Mouse (Mus musculus): Measurements from ENCODE around the gene Gm49325. TPM values are rescaled to one million over a fixed set of nuclear protein-coding genes. Genes with fewer than 3 reads are reported as not detected.
"Not testable (repeated sequence)": the region's sequence is repeated elsewhere in the genome, so short reads cannot be mapped to it uniquely, and the experiment has no call there.

Gene Gm49325
- total RNA-seq, 1 experiment from 2014 or later: 5.5 TPM

DNA sequence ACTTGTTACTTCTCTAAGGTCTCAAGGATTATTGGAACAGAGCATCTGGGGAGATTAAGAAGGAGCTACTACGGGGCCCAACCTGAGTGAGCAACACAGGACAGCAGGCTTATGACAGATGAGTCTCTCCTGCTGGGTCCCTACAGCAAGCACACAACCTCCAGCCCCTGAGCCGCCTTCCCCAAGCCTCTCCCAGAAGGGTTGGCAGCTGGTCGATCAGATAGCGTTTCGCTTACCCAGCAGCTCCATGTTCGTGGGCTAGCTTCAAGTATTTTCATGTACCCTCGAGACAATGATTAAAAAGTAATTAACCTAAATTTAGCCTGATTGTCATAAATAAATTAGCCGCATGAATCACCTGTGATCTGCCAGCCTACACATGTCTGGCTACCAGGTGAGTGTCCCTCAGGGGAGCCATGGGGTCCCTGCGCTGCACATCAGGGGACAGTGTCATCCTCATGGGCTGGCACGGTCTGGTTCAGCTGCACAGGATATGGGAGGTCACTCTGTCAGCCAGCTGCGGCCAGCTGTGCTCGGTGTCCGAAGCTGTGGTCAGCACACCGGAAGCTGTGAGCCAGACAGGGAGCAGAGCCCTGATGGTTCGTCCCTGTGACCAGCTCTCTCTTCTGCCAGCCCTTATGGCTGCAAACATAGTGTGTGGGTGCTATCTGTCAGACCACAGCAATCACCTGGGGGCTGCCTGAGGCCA lies 52.4 kb downstream of the Gm49325 start:
- no peak for ATAC-seq (replicated peaks; ENCODE audit: insufficient number of reproducible peaks, low FRiP score, low TSS enrichment, poor library complexity, severe bottlenecking)

DNA sequence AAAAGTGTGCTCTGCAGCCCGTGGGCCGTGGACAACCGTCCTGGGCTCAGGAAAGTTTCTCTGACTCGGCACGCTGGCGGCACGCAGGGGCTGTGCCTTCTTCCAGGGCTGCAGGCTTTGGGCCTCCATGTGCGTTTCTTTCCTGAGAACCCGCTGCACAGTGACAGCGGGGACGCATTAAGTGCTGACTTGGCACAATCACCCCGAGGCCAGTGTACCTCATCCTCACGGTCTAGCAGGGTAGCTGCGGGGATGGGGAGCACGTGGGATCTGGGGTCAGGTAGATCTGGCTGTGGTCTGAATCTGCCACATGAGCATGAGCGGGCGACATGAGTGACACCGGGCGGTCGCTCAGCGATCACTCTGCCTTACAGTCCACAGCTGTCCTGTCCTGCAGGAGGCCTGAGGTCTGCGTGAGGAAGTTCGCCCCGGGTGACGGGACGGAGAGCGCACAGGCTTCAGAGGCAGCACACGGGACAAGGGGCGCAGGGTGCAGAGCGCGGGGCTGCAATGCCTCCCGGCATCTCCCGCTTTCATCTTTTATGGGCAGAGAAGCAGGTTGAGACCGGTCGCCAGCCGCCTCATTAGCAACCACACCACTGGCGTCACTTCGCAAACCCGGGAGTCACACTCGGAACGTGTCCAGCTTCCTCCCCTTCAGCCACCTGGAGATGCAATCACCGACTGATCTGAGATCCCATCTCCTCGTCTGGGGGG lies 58.1 kb downstream of the Gm49325 start:
- ATAC-seq (replicated peaks; ENCODE audit: insufficient number of reproducible peaks, low FRiP score, low TSS enrichment, poor library complexity, severe bottlenecking): 0 out of 2 replicates have a peak, but pooled peaks have one; percentile 16

DNA sequence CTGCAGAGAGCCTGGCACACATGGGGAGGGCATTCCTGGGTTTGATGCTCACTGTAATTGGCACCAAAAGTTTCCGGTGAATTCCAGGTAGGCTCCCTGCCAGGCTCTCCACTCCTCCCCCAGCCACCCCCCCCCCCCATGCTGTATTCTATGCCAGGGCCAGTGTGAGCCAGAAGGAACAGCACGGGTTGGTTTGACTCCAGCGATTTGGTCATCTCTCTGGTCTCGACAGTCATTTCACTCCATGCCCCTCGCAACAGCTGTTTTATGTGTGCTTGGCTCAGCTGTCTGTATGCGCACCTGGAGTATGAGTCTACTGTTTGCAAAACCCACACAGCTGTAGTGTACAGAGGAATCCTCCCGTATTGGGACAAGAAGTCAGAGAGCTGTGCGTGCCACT lies 60.3 kb downstream of the Gm49325 start:
- ATAC-seq (replicated peaks; ENCODE audit: insufficient number of reproducible peaks, low FRiP score, low TSS enrichment, poor library complexity, severe bottlenecking): no peak

DNA sequence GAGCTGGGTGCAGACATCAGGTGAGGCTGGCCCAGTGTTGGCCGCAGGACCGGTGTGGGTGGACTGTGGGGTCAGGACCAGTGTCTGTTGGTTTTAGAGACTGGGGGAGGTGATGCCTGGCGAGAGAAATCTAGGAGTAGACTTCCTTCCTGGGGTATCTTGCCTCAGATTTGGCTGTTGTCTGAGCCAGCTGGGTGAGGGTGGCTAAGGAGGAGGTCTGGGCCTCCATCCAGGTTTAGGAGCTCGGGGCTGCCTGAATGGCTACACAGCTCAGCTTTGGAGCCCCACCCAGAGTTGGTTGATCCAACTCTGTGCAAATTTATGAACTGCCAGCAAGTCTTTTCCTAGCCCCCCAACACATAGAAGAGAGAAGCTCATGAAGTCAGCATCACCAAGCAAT lies 61.4 kb downstream of the Gm49325 start:
- no peak for ATAC-seq (replicated peaks; ENCODE audit: insufficient number of reproducible peaks, low FRiP score, low TSS enrichment, poor library complexity, severe bottlenecking)

DNA sequence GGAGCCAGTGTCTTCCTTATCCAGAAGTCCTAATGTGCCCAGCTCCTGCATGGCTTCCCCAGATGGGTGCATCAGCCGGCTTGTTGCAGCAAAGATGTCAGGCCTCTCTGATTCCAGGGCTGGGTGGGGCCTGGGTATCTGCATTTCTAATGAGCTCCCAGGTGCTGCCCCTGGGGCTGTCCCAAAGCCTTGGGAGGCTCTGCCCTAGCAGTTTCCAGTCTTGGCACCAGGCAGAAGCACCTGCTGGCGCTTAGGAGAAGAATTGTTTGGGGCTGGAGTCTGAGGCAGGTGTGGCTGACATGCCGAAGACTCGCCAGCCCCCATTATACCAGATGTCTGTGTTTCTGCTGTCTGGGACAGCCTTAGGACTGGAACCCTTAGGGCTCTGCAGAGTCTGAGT lies 64.7 kb downstream of the Gm49325 start:
- no peak for ATAC-seq (replicated peaks; ENCODE audit: insufficient number of reproducible peaks, low FRiP score, low TSS enrichment, poor library complexity, severe bottlenecking)

DNA sequence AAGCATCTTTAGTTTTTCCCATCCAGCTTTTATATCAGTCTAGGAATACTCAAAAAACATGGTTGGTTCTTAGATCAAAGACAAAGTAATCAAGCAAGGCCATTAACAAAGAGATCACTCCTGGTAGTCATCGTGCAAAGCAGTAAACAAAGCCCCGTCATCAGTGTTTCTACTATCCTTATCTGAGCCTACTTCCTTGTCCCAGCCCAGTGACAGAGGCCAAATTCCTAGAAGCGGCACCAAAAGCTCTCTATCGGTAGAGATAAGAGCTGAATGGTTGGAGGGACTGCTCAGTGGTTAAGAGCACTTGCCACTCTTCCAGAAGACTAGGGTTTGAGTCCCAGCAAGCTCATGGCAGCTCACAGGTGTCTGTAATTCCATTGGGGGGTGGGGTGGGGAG lies 65.5 kb downstream of the Gm49325 start:
- no peak for ATAC-seq (replicated peaks; ENCODE audit: insufficient number of reproducible peaks, low FRiP score, low TSS enrichment, poor library complexity, severe bottlenecking)

DNA sequence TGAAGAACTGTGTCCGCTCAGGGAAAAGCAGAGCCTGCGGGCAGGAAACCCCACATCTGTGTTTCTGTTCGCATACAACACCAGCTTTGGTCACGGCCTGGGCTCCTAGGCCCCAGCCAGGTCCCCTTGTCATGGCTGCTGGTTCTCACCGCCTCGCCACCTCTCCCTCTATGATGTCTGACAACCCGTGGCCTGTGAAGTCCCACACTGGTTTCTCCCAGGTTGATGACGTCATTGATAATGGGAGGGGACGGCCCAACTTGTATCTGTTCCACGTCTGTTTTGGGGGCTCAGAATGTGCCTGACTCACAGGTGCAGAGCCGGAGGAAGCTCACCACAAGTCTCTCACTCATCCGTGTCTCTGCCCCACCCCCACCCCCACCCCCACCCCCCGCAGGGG lies 67.8 kb downstream of the Gm49325 start:
- no peak for ATAC-seq (replicated peaks; ENCODE audit: insufficient number of reproducible peaks, low FRiP score, low TSS enrichment, poor library complexity, severe bottlenecking)

DNA sequence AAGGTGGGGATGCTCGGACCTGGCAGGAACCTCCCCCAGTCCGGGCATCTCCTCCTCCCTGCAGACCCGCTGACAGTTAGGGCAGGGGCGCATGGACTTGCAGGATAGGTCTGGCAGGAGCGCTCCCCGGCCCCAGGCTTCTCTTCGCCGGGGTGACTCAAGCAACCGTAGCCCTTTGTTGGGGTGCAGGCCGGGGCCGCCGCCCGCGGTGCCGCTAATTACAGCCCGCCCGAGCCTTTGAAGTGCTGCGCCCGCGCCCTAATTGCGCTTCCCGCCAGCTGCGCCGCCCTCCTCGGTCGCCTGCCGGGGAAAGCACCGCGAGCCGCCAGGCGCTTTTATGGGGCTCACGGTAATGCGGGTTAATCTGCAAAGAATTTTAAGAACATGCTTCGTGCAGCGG lies 71.6 kb downstream of the Gm49325 start:
- no peak for ATAC-seq (replicated peaks; ENCODE audit: insufficient number of reproducible peaks, low FRiP score, low TSS enrichment, poor library complexity, severe bottlenecking)

DNA sequence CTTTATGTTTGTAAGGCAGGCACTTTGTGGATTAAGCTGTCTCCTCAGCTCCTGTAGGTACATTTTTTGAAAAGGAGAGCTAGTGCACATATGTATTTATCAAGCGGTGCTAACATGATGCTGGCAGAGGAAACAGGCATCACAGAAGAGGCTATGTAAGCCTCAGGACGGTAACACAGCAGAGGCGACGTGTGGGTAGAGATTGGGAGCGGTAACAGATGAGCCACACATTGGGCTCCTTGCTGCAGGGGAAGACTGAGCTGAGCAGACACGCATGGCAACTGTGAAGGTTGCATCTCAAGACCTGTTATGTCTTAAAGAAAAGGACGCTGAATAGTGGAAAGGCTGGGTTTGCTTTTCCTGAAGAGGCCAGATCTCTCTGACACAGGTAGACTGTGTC lies 77.0 kb downstream of the Gm49325 start:
- no peak for ATAC-seq (replicated peaks; ENCODE audit: insufficient number of reproducible peaks, low FRiP score, low TSS enrichment, poor library complexity, severe bottlenecking)

DNA sequence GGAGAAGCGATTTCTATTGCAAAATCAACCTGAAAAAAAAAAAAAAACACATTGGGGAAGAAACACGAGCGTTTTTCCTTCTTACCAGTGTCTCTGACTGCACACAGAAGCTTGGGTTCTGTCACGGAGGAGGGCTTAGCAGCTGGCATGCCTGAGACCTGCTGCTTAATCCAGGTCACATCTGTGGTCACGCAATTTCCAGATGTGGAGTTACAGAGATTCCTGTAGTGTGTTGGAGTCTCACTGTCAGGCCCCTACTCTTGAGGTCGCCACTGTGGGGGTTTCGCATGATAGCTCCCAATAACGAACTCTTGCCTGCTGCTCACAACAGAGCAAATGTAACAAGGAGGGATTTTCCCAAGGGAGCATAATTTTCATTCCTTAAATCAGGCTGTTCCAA lies 78.2 kb downstream of the Gm49325 start:
- ATAC-seq (replicated peaks; ENCODE audit: insufficient number of reproducible peaks, low FRiP score, low TSS enrichment, poor library complexity, severe bottlenecking): no peak

DNA sequence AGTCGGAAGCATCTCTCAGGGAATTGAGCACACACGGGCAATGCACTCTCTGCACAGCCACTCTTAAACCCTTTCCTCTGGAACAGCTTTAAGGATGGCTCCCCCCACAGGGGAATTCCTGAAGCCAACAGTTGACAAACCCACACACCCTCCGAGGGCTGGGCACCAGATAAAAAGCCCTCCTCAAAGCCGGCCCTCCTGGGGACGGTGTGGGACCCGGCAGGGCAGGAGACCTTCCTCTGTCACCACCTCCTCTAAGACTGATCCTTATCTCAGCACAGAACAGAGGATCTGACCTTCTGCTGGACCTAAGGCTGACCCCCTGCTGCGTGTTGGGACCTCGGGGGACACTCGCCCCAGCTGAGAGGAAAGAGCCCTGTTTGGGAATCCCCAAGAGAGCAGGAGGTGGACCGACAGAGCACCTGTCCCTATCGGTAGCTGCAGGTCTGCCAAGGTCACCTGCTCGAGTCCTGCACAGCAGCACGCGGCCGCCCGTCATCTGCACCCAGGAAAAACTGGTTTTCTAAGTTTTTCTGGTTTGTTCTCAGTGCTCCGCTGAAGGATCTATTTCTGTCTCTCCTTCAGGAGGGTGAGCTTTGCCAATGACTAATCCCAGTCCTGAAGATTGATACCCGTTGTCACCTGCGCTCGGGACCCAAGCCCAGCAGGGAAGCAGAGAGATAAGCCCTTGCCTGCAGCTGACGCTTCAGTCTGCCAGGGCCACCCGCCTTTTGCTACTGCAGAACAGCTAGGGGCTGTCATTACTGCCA lies 80.1 kb downstream of the Gm49325 start, which contains the start of gene Tspear:
Gene Tspear, plus strand, starts transcription at position 675 of the 770 bp plus-strand sequence.
- no peak for ATAC-seq (replicated peaks; ENCODE audit: insufficient number of reproducible peaks, low FRiP score, low TSS enrichment, poor library complexity, severe bottlenecking)

DNA sequence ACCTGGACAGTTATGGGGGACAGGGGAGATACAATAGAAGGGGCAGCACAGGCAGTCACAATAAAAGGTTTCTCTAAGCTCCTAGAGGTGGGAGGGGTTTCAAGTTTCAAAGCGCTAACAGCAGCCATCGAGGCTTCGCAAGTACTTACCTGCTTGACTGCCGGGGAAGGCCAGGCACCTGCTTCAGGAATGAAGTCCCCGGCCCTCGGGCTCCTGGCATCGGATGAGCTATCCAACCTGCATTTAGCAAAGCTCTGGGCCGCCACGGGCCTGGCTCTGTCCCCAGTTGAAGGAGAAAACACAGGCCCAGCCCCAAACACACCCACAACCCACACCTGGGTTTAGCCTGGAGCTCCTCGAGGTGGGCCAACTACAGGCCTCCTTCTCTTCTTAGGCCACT lies 81.0 kb downstream of the Gm49325 start:
- no peak for ATAC-seq (replicated peaks; ENCODE audit: insufficient number of reproducible peaks, low FRiP score, low TSS enrichment, poor library complexity, severe bottlenecking)

DNA sequence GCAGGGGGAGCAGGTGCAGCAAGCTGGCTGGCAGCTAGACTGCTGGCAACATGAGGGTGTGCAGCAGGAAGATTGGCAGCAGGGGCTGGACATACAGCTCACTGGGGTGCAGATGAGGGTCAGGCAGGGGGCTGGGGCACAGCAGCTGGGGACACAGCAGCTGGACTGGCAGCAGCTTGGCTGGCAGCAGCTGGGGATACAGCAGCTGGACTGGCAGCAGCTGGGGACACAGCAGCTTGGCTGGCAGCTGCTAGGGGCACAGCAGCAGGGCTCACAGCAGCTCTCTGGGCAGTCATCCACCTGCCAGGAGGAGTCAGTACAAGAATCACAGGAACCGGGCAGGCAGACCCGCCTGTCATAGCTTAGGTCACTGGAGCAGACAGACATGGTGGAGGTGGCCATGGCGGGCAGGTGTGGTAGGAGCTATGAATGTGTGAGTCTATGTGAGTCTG lies 84.4 kb downstream of the Gm49325 start, which contains the start of gene Gm19402:
Gene Gm19402, minus strand, starts transcription at position 402 of the 452 bp plus-strand sequence.
- not testable (repeated sequence) for ATAC-seq (replicated peaks; ENCODE audit: insufficient number of reproducible peaks, low FRiP score, low TSS enrichment, poor library complexity, severe bottlenecking)

Other genes with a start within 250 kb of the Gm49325 start
- 0.11 to 1.6 TPM (median 0.38 TPM) in 3 replicates for gene Adarb1, start 187.9 kb upstream of the Gm49325 start, total RNA-seq (2017)
- gene Fam207a, start 90.4 kb upstream of the Gm49325 start, total RNA-seq (2017): 24.9 to 35.4 TPM (median 27.8 TPM) in 3 replicates
- gene Itgb2, start 75.9 kb upstream of the Gm49325 start, total RNA-seq (2017): 1,034 to 1,189 TPM (median 1,065 TPM) in 3 replicates
- gene Pttg1ip, start 24.5 kb upstream of the Gm49325 start, total RNA-seq (2017): 79.9 to 128 TPM (median 104 TPM) in 3 replicates
- 84.2 to 128 TPM (median 126 TPM) in 3 replicates for gene Sumo3, start 100 bp upstream of the Gm49325 start, total RNA-seq (2017)
- gene Ube2g2, start 16.1 kb downstream of the Gm49325 start, total RNA-seq (2017): 60.6 to 127 TPM (median 70.3 TPM) in 3 replicates
- not detected in 3 replicates for gene Tspear, start 80.4 kb downstream of the Gm49325 start, total RNA-seq (2017)
- not detected in 3 replicates for gene Gm19402, start 84.6 kb downstream of the Gm49325 start, total RNA-seq (2017)
- gene Gm9508, start 91.0 kb downstream of the Gm49325 start, total RNA-seq (2017): not detected in 3 replicates
- not detected in 3 replicates for gene Gm10272, start 100.4 kb downstream of the Gm49325 start, total RNA-seq (2017)
- gene Gm10024, start 105.3 kb downstream of the Gm49325 start, total RNA-seq (2017): not detected in 3 replicates
- gene Gm10142, start 109.6 kb downstream of the Gm49325 start, total RNA-seq (2017): not detected in 3 replicates
- not detected in 3 replicates for gene Krtap12-1, start 114.4 kb downstream of the Gm49325 start, total RNA-seq (2017)
- not detected in 3 replicates for gene Gm10100, start 120.3 kb downstream of the Gm49325 start, total RNA-seq (2017)
- not detected in 3 replicates for gene Gm18596, start 136.4 kb downstream of the Gm49325 start, total RNA-seq (2017)
- gene Gm9736, start 145.2 kb downstream of the Gm49325 start, total RNA-seq (2017): not detected in 3 replicates
- gene Gm3233, start 153.5 kb downstream of the Gm49325 start, total RNA-seq (2017): not detected in 3 replicates
- not detected in 3 replicates for gene Gm3238, start 165.1 kb downstream of the Gm49325 start, total RNA-seq (2017)
- gene Gm7138, start 170.7 kb downstream of the Gm49325 start, total RNA-seq (2017): not detected in 3 replicates
- gene Gm3250, start 176.3 kb downstream of the Gm49325 start, total RNA-seq (2017): not detected in 3 replicates
- not detected in 3 replicates for gene Gm7137, start 182.0 kb downstream of the Gm49325 start, total RNA-seq (2017)
- gene Gm9639, start 188.9 kb downstream of the Gm49325 start, total RNA-seq (2017): not detected in 3 replicates
- gene Gm19668, start 192.9 kb downstream of the Gm49325 start, total RNA-seq (2017): not detected in 3 replicates
- gene Gm9507, start 205.6 kb downstream of the Gm49325 start, total RNA-seq (2017): not detected in 3 replicates
- not detected in 3 replicates for gene Gm2696, start 208.5 kb downstream of the Gm49325 start, total RNA-seq (2017)
- gene Krtap10-4, start 220.9 kb downstream of the Gm49325 start, total RNA-seq (2017): not detected in 3 replicates
- not detected in 3 replicates for gene Krtap10-10, start 229.8 kb downstream of the Gm49325 start, total RNA-seq (2017)
- gene Gm36176, start 240.6 kb downstream of the Gm49325 start, total RNA-seq (2017): not detected in 3 replicates
- not detected in 3 replicates for gene Gm10318, start 246.7 kb downstream of the Gm49325 start, total RNA-seq (2017)